In the genomic region with DNA sequence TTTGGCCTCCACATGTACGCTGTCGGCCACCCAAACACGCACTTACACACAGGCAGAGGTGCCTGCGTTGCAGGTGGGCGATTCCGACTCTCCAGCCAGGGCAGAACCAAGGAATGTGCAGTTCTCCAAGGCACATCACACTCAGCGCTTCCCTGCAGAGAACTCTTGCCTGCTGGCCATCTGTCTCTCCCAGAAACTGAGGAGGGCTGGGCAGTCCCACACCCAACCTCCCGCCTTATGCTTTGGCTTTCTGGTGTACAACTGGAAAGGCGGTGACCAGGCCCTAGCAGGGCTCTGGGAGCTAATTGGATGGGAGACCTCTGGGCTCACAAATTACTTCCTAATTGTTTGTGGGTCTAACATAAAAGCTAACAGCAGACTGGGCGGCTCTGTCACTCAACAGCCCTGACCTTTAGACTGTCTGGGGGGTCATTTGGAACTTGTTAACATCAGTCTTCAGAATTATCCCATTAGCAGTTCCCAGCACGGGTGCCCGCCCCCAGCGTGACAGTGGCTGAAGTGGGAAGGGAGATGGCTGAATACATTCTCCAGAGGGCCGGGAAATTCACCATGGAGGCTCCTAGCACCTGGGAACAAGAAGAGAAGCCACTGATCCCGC, we compare ENCODE assay signal across 11 mouse cellular contexts. TPM values are rescaled to one million over a fixed set of nuclear protein-coding genes. Genes with fewer than 3 reads are reported as not detected.
DNase-seq lines count a peak whose midpoint lies in the region; ATAC-seq and TF ChIP-seq lines count a peak whose summit lies in the region.
"Had no signal": no experiment of that assay in that cellular context is flagged by ENCODE, and none has a peak within 500 bp of the region (broad histone marks: within the 10 kb centered on the region; RNA-seq: fewer than 3 reads in every experiment).

No protein-coding gene starts in this region.

- no peak for TF ChIP-seq EP300 in lung, postnatal 0 days (IDR thresholded peaks at IDR 0.05)

- 36% methylated on average over 15 of the region's 15 CpGs for WGBS in hindbrain, embryonic 10.5 days
- 39% methylated on average over 15 of the region's 15 CpGs for WGBS in hindbrain, embryonic 14.5 days
- WGBS in embryonic facial prominence, embryonic 10.5 days, result 30% methylated on average over 15 of the region's 15 CpGs
- WGBS in lung, postnatal 0 days, result 50% methylated on average over 15 of the region's 15 CpGs

- H3K9me3 ChIP-seq in hindbrain, embryonic 10.5 days, result no peaks in the 10 kb centered on the region
- no peaks in the 10 kb centered on the region for H3K9me3 ChIP-seq in hindbrain, embryonic 14.5 days (ENCODE audit: control insufficient read depth, low read length)
- H3K9me3 ChIP-seq in embryonic facial prominence, embryonic 10.5 days, result no peaks in the 10 kb centered on the region
- H3K9me3 ChIP-seq in lung, postnatal 0 days (ENCODE audit: low read length), result no peaks in the 10 kb centered on the region

- no peak overlapping the region for H3K4me2 ChIP-seq in hindbrain, embryonic 14.5 days (replicated peaks)
- no peak overlapping the region for H3K4me2 ChIP-seq in lung, postnatal 0 days (replicated peaks; ENCODE audit: low read depth, low read length)

- DNase-seq in hindbrain, embryonic 10.5 days (ENCODE audit: low spot score), result peak; percentile 47
- no peak for DNase-seq in hindbrain, embryonic 14.5 days (ENCODE audit: low spot score)
- DNase-seq in brain, adult 2 months (ENCODE audit: low read depth, low spot score), result peak; percentile 56
- DNase-seq in embryonic facial prominence, embryonic 10.5 days (ENCODE audit: low spot score), result peak; percentile 59
- DNase-seq in mesoderm, embryonic 11.5 days (ENCODE audit: low read depth, low spot score), result peak; percentile 45
- DNase-seq in natural killer cell, adult 2 months (ENCODE audit: low spot score in 2 of 2), result no peak
- no peak for DNase-seq in lung, postnatal 0 days (ENCODE audit: low spot score)
- DNase-seq in heart, adult 9 months (ENCODE audit: low spot score in 2 of 2), result no peak
- DNase-seq: B cell, adult 2 months; heart, postnatal 4 days had no signal

- peaks cover 100% of the 10 kb centered on the region for H3K27me3 ChIP-seq in hindbrain, embryonic 10.5 days (ENCODE audit: insufficient read depth, poor library complexity, severe bottlenecking)
- H3K27me3 ChIP-seq in hindbrain, embryonic 14.5 days (ENCODE audit: control insufficient read depth, insufficient read depth, low read length), result peaks cover 34% of the 10 kb centered on the region
- peaks cover 100% of the 10 kb centered on the region for H3K27me3 ChIP-seq in embryonic facial prominence, embryonic 10.5 days (replicated peaks; ENCODE audit: low read depth, poor library complexity, severe bottlenecking)
- H3K27me3 ChIP-seq in lung, postnatal 0 days (replicated peaks; ENCODE audit: insufficient read depth, low read length), result no peaks in the 10 kb centered on the region

- no peaks in the 10 kb centered on the region for H3K36me3 ChIP-seq in hindbrain, embryonic 10.5 days
- no peaks in the 10 kb centered on the region for H3K36me3 ChIP-seq in hindbrain, embryonic 14.5 days (replicated peaks; ENCODE audit: control insufficient read depth, insufficient read depth)
- no peaks in the 10 kb centered on the region for H3K36me3 ChIP-seq in embryonic facial prominence, embryonic 10.5 days (replicated peaks)
- no peaks in the 10 kb centered on the region for H3K36me3 ChIP-seq in lung, postnatal 0 days (ENCODE audit: insufficient read depth, low read length)

- peaks cover 37% of the 10 kb centered on the region for H3K4me1 ChIP-seq in hindbrain, embryonic 10.5 days (replicated peaks)
- H3K4me1 ChIP-seq in hindbrain, embryonic 14.5 days (replicated peaks; ENCODE audit: control insufficient read depth, insufficient read depth, low read length), result no peaks in the 10 kb centered on the region; the same call in none of the 2 replicates
- peaks cover 43% of the 10 kb centered on the region for H3K4me1 ChIP-seq in embryonic facial prominence, embryonic 10.5 days
- 0 out of 2 replicates have a peak, but pooled peaks cover 2% of the 10 kb centered on the region for H3K4me1 ChIP-seq in lung, postnatal 0 days (ENCODE audit: insufficient read depth, low read depth, low read length)

- no peak overlapping the region for H3K9ac ChIP-seq in hindbrain, embryonic 14.5 days
- no peak overlapping the region for H3K9ac ChIP-seq in lung, postnatal 0 days (replicated peaks; ENCODE audit: low read depth)

- no peak for ATAC-seq in hindbrain, embryonic 14.5 days (ENCODE audit: low FRiP score)
- ATAC-seq in lung, postnatal 0 days, result no peak

- TF ChIP-seq CTCF in lung, postnatal 0 days (IDR thresholded peaks at IDR 0.05), result no peak

- H3K4me3 ChIP-seq in hindbrain, embryonic 10.5 days, result no peak overlapping the region
- H3K4me3 ChIP-seq in hindbrain, embryonic 14.5 days (replicated peaks; ENCODE audit: low read length), result no peak overlapping the region
- peak overlapping the region; percentile 25; the same call in 1 of the 2 replicates for H3K4me3 ChIP-seq in embryonic facial prominence, embryonic 10.5 days
- H3K4me3 ChIP-seq in lung, postnatal 0 days (ENCODE audit: low read depth, low read length), result no peak overlapping the region

- peak overlapping the region; percentile 40; the same call in 1 of the 2 replicates for H3K27ac ChIP-seq in hindbrain, embryonic 10.5 days
- no peak overlapping the region for H3K27ac ChIP-seq in hindbrain, embryonic 14.5 days
- peak overlapping the region; percentile 57; the same call in 1 of the 2 replicates for H3K27ac ChIP-seq in embryonic facial prominence, embryonic 10.5 days (replicated peaks)
- H3K27ac ChIP-seq in lung, postnatal 0 days (ENCODE audit: low read length), result no peak overlapping the region

RNA-seq across cellular contexts. Expression of gene Barhl1, which starts 57.5 kb away (rescaled TPM):
- polyA plus RNA-seq in hindbrain, embryonic 10.5 days (2016; fragmentation: Nextera tagmentation; extraction: Ambion mirVana), result 10.8 and 18.4 TPM in 2 replicates
- 25.9 and 28.7 TPM in 2 replicates for polyA plus RNA-seq in hindbrain, embryonic 14.5 days (2014; fragmentation: Nextera tagmentation; extraction: Ambion mirVana)
- 1.2 and 1.4 TPM in 2 replicates for polyA plus RNA-seq in embryonic facial prominence, embryonic 10.5 days (2016; fragmentation: Nextera tagmentation; extraction: Ambion mirVana)
- polyA plus RNA-seq in lung, postnatal 0 days (2015; fragmentation: Nextera tagmentation; extraction: Ambion mirVana), result 0.06 TPM in 1 of 2 replicates, not detected in the other
- polyA plus RNA-seq: lung, embryonic 16.5 days had no signal

Comparison
In these comparisons a context has a peak if more than half of its experiments do, and no peak if none do; other contexts are left out.
1. DNase-seq: peak in hindbrain, embryonic 10.5 days (single experiment), brain, adult 2 months (single experiment), embryonic facial prominence, embryonic 10.5 days (single experiment) and mesoderm, embryonic 11.5 days (single experiment); none in hindbrain, embryonic 14.5 days (single experiment), natural killer cell, adult 2 months (0 of 2), lung, postnatal 0 days (single experiment) and heart, adult 9 months (0 of 2).
2. H3K27ac ChIP-seq: peak in hindbrain, embryonic 10.5 days (single experiment) and embryonic facial prominence, embryonic 10.5 days (single experiment); none in hindbrain, embryonic 14.5 days (single experiment) and lung, postnatal 0 days (single experiment).